Mouse (Mus musculus) limb, embryonic 11.5 days (tissue): ENCODE measurements around the gene Gatad2a. TPM values are rescaled to one million over a fixed set of nuclear protein-coding genes. Genes with fewer than 3 reads are reported as not detected.

ENCODE experiments used
- ATAC-seq: fragments of 200-750 bp; cut with Nextera tagmentation; 2 replicates; pipeline ENCODE4 v1.8.0; 2017; ENCODE audit warnings: low read depth; ENCODE audit not compliant: insufficient number of reproducible peaks, low FRiP score, low TSS enrichment
- DNase-seq: peaks from one replicate; pipeline ENCODE4 v3.0.0-alpha.2; 2015; ENCODE audit warnings: low spot score
- H3K27ac ChIP-seq: fragments of 300-500 bp; sonication (generic); replicated peaks from 2 replicates; pipeline ENCODE4 v1.5.1; 2014; ENCODE audit warnings: low read depth, mild to moderate bottlenecking, low read length
- H3K27me3 ChIP-seq: fragments of 300-500 bp; sonication (generic); 2 replicates; pipeline ENCODE4 v1.6.1; 2014; ENCODE audit warnings: mild to moderate bottlenecking, low read length, mixed read lengths; ENCODE audit not compliant: control insufficient read depth, insufficient read depth
- H3K36me3 ChIP-seq: fragments of 300-500 bp; sonication (generic); 2 replicates; pipeline ENCODE4 v1.6.1; 2014; ENCODE audit warnings: mild to moderate bottlenecking, low read length, moderate library complexity, mixed read lengths; ENCODE audit not compliant: control insufficient read depth, insufficient read depth
- H3K4me1 ChIP-seq: fragments of 300-500 bp; sonication (generic); 2 replicates; pipeline ENCODE4 v1.6.1; 2014; ENCODE audit warnings: low read length, mixed read lengths; ENCODE audit not compliant: control insufficient read depth, insufficient read depth
- H3K4me2 ChIP-seq: fragments of 300-500 bp; sonication (generic); 2 replicates; pipeline ENCODE4 v1.6.1; 2014; ENCODE audit warnings: low read depth, mild to moderate bottlenecking, moderate library complexity; ENCODE audit not compliant: severe bottlenecking
- H3K4me3 ChIP-seq: fragments of 300-500 bp; sonication (generic); 2 replicates; pipeline ENCODE4 v1.5.1; 2014; ENCODE audit warnings: low read depth, low read length
- H3K9ac ChIP-seq: fragments of 300-500 bp; sonication (generic); 2 replicates; pipeline ENCODE4 v1.6.1; 2014; ENCODE audit warnings: mild to moderate bottlenecking, low read length
- H3K9me3 ChIP-seq: fragments of 300-500 bp; sonication (generic); 2 replicates; pipeline ENCODE4 v1.6.1; 2016; ENCODE audit warnings: low read length; ENCODE audit not compliant: control insufficient read depth
- WGBS: fragments of 180-500 bp; shearing (Covaris S2); extraction: QIAGEN DNeasy Blood & Tissue Kit; methylation state at CpG from one replicate; pipeline ENCODE4 v1.1.7; 2014; 5-methylcytosine and 5-hydroxymethylcytosine counted together
- polyA plus RNA-seq: library from polyadenylated mRNA; unstranded; fragments of >200 nt; fragmentation: Nextera tagmentation; extraction: Ambion mirVana; gene quantifications from 2 replicates; pipeline ENCODE4 v1.2.1, GENCODE M21; 2014

The Gatad2a gene
- polyA plus RNA-seq, 1 experiment from 2014 or later, result 79.5 TPM

DNA sequence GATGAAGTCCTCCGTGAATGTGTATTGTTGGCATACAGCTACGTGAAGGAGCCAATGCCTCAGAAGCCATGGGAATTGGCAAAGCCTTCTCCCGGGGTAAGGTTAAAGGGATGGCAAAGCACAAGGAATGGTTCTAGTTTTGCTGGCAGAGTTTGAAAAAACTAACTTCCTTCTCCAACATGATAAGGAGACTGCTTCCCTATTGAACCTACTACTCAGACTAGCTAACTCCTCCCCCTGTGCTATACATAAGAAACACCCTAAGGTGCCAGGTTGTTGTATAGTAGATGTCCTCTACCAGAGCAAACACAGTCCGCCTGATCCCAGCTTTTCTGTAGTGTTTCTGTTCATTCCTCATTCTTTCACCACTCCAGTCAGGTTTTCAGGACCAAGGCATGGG is 17.7 kb downstream of the Gatad2a start:
- Histone ChIP-seq H3K36me3 (no peaks in the 10 kb centered on the region), H3K4me2 (no peak overlapping the region), H3K4me1 (peaks cover 6% of the 10 kb centered on the region; the same call in 1 of the 2 replicates), H3K27ac (no peak overlapping the region), H3K4me3 (no peak overlapping the region), H3K9ac (no peak overlapping the region), H3K9me3 (no peaks in the 10 kb centered on the region), H3K27me3 (no peaks in the 10 kb centered on the region)
- WGBS, result 95% methylated on average over 4 of the region's 4 CpGs
- no peak for ATAC-seq
- no peak for DNase-seq

DNA sequence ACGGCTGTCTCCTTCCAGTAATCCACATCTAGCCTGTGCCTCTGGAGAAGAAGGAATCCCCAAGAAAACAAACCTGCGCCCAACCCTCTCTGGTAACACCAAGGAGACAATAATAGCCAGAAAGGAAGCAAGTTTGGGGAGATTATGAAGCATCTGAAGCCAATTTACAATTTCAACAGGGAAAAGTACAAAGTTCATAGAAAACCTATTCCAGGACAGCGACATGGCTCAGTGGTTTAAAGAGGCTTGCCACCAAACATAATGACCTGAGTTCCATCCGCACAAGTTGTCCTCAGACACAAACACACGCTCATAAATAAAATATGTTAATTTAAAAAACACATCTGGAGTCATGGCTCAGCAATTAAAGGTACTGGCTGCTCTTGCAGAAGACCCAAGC is 21.4 kb downstream of the Gatad2a start:
- H3K9ac ChIP-seq, result peak overlapping the region; percentile 41; the same call in 1 of the 2 replicates
- H3K4me2 ChIP-seq, result peak overlapping the region; percentile 80
- no peak overlapping the region; the same call in 1 of the 2 replicates for H3K27ac ChIP-seq
- peak overlapping the region; percentile 95 for H3K4me3 ChIP-seq
- no peak for DNase-seq
- ATAC-seq, result no peak
- H3K36me3 ChIP-seq, result no peaks in the 10 kb centered on the region; the same call in 1 of the 2 replicates
- no peaks in the 10 kb centered on the region for H3K27me3 ChIP-seq
- 32% methylated on average over 5 of the region's 5 CpGs for WGBS
- H3K4me1 ChIP-seq, result peaks cover 27% of the 10 kb centered on the region
- H3K9me3 ChIP-seq, result no peaks in the 10 kb centered on the region

DNA sequence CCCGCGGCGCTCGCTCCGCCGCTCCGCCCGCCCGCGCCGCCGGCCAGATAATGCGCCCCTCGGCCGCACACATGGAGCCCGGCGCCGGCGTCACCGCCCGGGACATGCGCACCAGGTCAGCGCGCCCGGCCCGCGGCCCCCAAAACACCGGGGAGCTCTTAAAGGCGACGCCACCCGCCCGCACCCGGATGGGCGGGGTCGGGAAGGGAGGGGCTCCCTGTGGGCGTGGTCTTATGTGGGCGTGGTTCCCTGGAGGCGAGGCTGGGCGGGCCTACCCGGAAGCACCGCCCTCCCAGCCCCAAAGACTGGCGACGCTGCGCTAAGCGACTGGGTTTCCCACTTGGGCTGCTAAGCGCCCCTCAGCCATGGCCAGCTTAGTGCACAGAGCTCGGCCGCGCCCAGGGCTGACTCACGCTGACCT is 22.0 kb downstream of the Gatad2a start:
- WGBS, result under 1% methylated on average over 40 of the region's 50 CpGs

DNA sequence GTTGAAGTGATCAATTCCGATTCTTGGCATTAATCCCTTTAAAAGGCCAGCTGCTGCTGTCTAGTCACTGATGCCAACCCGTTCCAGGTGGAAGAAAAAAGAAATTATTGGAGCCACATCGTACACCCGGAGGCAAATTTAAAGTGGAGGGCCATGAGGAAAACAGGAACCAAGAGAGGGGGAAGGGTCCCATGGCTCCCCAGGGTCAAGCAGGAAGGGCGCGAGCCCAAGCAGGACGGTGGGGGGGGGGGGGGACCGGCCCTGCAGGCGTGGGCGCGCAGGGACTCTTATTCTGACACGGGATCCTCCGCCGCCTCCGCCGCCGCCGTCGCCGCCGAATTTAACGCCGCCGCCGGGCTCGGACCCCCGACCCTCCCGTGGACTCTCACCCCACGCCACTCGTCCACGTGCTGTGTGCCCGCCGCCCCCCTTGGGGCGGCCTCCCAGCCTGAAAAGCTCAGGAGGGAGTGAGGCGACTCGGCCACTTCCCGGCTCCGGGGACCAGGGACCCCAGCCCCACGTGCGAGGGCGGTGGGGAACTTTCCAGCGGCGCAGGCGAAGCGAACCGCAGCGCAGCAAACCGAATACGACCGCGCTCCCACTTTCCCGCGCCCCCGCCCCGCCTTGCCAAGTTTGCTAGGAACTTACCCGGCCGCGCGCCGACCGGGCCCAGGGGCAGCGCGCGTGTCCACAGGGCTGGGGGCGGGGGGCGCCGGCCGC is 22.6 kb downstream of the Gatad2a start:
- H3K27me3 ChIP-seq, result no peaks in the 10 kb centered on the region
- peak overlapping the region; percentile 91 for H3K9ac ChIP-seq
- H3K4me3 ChIP-seq, result peak overlapping the region; percentile 95
- H3K4me1 ChIP-seq, result peaks cover 27% of the 10 kb centered on the region
- under 1% methylated on average over 52 of the region's 68 CpGs for WGBS
- H3K9me3 ChIP-seq, result no peaks in the 10 kb centered on the region
- DNase-seq, result peak; percentile 75
- ATAC-seq, result peak; percentile 55; the same call in 1 of the 2 replicates
- no peaks in the 10 kb centered on the region; the same call in 1 of the 2 replicates for H3K36me3 ChIP-seq
- peak overlapping the region; percentile 80 for H3K4me2 ChIP-seq
- H3K27ac ChIP-seq, result peak overlapping the region; percentile 82

More for the DNA sequence above, 22.0 kb downstream of the Gatad2a start:
- Histone ChIP-seq H3K9me3 (no peaks in the 10 kb centered on the region), H3K36me3 (no peaks in the 10 kb centered on the region; the same call in 1 of the 2 replicates), H3K4me2 (peak overlapping the region; percentile 80), H3K9ac (peak overlapping the region; percentile 91), H3K27ac (peak overlapping the region; percentile 82), H3K4me1 (peaks cover 27% of the 10 kb centered on the region), H3K27me3 (no peaks in the 10 kb centered on the region), H3K4me3 (peak overlapping the region; percentile 95)
- DNase-seq (peak; percentile 98), ATAC-seq (peak; percentile 93)

DNA sequence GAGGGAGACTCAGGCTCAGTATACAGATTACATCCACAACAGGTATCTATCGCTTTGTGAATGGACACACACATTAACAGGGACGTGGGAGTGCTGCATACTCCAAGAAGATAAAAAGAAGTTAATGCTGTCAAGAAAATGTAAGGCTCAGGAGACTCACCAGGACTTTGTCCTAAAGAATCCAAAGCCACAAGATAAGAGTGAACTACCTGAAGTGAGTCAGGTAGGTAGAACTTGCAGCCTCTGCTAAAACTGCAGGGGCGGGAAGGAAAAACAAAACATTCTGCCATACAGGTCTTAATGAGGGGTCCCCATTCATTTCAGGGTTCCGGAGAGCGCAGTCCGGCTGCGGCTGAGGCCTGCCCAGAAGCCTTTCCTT is 23.1 kb downstream of the Gatad2a start:
- Histone ChIP-seq H3K4me2 (peak overlapping the region; percentile 80), H3K36me3 (no peaks in the 10 kb centered on the region; the same call in none of the 2 replicates), H3K9ac (peak overlapping the region; percentile 91), H3K27ac (no peak overlapping the region), H3K27me3 (no peaks in the 10 kb centered on the region), H3K9me3 (no peaks in the 10 kb centered on the region), H3K4me1 (peaks cover 27% of the 10 kb centered on the region), H3K4me3 (peak overlapping the region; percentile 95)
- 16% methylated on average over 7 of the region's 7 CpGs for WGBS
- no peak for DNase-seq
- ATAC-seq, result no peak

DNA sequence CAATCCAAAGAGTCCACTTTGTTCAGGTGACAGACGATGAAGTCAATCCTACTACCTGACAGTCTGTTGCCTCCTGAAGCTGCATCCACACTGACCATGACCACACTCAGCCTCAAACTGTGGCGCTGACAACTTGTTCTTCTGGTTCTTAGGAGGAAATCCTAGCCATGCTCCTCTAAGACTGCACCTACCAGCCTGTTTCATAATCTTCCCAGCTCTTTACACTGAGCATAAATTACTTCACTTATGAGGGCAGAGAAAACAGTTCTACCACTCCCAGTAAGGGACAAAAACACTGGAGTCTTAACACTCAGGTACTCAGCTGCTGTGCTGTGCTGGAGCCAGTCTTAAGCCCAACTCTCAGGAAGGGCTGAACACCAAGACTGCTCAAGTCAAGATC is 25.3 kb downstream of the Gatad2a start:
- Histone ChIP-seq H3K4me1 (peaks cover 21% of the 10 kb centered on the region), H3K36me3 (peaks cover under 1% of the 10 kb centered on the region), H3K27me3 (no peaks in the 10 kb centered on the region), H3K4me3 (no peak overlapping the region), H3K4me2 (no peak overlapping the region), H3K9ac (no peak overlapping the region), H3K27ac (no peak overlapping the region), H3K9me3 (no peaks in the 10 kb centered on the region)
- no peak for DNase-seq
- 79% methylated on average over 2 of the region's 2 CpGs for WGBS
- no peak for ATAC-seq

DNA sequence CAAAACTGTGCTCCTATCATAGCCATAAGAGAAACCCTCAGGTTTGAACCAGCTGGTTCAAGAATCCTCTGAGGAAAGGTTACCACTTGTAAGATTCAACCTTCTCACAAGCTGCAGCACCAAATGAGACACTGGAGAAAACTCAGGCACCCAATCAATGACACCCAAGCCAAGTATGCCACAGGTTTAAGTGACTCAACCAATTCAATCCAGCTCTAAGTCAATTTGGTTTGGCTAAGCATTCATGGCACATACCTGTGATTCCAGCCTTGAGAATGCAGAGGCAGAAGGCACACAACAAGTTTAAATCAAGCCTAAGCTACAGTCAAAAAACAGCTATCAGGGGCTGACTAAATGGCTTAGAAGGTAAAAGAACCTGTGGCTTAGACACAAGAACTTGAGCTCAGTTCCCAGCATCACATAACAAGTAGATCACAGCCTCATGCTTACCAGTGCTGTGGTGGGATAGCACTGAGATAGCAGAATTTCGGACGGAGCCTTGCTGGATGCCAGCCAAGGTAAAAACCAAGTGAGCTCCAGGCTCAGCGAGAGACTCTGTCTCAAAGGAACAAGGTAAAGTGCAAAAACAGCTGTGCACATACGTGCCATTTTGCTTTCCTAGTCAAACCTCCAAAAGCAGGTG is 28.8 kb downstream of the Gatad2a start:
- H3K9me3 ChIP-seq, result no peaks in the 10 kb centered on the region
- no peak overlapping the region for H3K27ac ChIP-seq
- no peak overlapping the region for H3K4me2 ChIP-seq
- no peak overlapping the region; the same call in 1 of the 2 replicates for H3K4me3 ChIP-seq
- 90% methylated on average over 4 of the region's 4 CpGs for WGBS
- no peak for ATAC-seq
- H3K9ac ChIP-seq, result no peak overlapping the region; the same call in 1 of the 2 replicates
- no peak for DNase-seq
- no peaks in the 10 kb centered on the region for H3K27me3 ChIP-seq
- H3K4me1 ChIP-seq, result peaks cover 12% of the 10 kb centered on the region
- H3K36me3 ChIP-seq, result peaks cover 3% of the 10 kb centered on the region

DNA sequence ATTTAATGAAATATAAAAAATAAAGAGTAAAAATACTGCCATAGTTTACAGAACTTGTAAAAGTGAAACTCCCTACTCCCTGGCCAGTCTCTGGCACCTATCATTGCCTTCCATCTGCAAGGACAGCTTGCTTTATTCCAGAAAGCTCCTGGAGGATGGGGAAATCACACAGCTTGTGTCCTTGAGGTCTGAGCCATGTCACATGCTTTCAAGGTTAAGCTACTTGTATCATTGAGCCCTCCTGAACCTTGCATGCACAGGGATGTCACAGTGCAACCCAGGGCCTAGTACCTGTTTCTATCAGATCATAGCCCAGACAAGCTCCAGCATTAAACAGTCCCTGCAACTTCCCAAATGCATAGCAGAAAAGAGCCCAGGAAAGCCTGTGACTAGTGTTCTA is 36.9 kb downstream of the Gatad2a start:
- H3K9ac ChIP-seq, result no peak overlapping the region
- no peak overlapping the region for H3K4me2 ChIP-seq
- no peaks in the 10 kb centered on the region for H3K27me3 ChIP-seq
- H3K27ac ChIP-seq, result no peak overlapping the region
- H3K9me3 ChIP-seq, result no peaks in the 10 kb centered on the region
- H3K4me1 ChIP-seq, result no peaks in the 10 kb centered on the region
- no peak overlapping the region for H3K4me3 ChIP-seq
- no peak for ATAC-seq
- no peak for DNase-seq
- H3K36me3 ChIP-seq, result no peaks in the 10 kb centered on the region; the same call in 1 of the 2 replicates
